Mouse (Mus musculus) CH12.LX (cell line): Measurements from ENCODE around the gene Bcar1.

Experiments used
- CTCF ChIP-seq, 2 experiments: IDR thresholded peaks in 1 of 2; conservative IDR thresholded peaks in 1 of 2; 2 replicates each; pipeline ENCODE4 v1.5.1; 2011 to 2012; ENCODE audit warnings: low read depth in 2 of 2, low read length in 2 of 2, improper control_type of control experiment in 1 of 2, inconsistent platforms in 1 of 2, mild to moderate bottlenecking in 1 of 2, moderate library complexity in 1 of 2
- EP300 ChIP-seq: IDR thresholded peaks from 2 replicates; pipeline ENCODE4 v1.6.1; 2011; ENCODE audit warnings: low read length, improper control_type of control experiment
- ETS1 ChIP-seq: conservative IDR thresholded peaks from 2 replicates; pipeline ENCODE4 v1.6.1; 2012; ENCODE audit warnings: low read depth, mild to moderate bottlenecking, inconsistent platforms, low read length, improper control_type of control experiment, moderate library complexity
- JUND ChIP-seq: conservative IDR thresholded peaks from 2 replicates; pipeline ENCODE4 v1.6.1; 2011; ENCODE audit warnings: low read depth, low read length, improper control_type of control experiment
- MXI1 ChIP-seq: IDR thresholded peaks from 2 replicates; pipeline ENCODE4 v1.6.1; 2011; ENCODE audit warnings: mild to moderate bottlenecking, low read depth, low read length, improper control_type of control experiment
- NELFE ChIP-seq: IDR thresholded peaks from 2 replicates; pipeline ENCODE4 v1.6.1; 2011; ENCODE audit warnings: low read depth, low read length, improper control_type of control experiment
- POLR2A ChIP-seq: IDR thresholded peaks from 2 replicates; pipeline ENCODE4 v1.6.1; 2011; ENCODE audit warnings: low read depth, mild to moderate bottlenecking, improper control_type of control experiment, low read length
- SIN3A ChIP-seq: IDR thresholded peaks from 2 replicates; pipeline ENCODE4 v1.6.1; 2012; ENCODE audit warnings: low read length, improper control_type of control experiment, inconsistent platforms
- ZC3H11A ChIP-seq: IDR thresholded peaks from 2 replicates; pipeline ENCODE4 v1.6.1; 2012; ENCODE audit warnings: low read depth, mild to moderate bottlenecking, inconsistent platforms, low read length, improper control_type of control experiment
- ZKSCAN1 ChIP-seq: IDR thresholded peaks from 2 replicates; pipeline ENCODE4 v1.6.1; 2012; ENCODE audit warnings: low read depth, inconsistent platforms, low read length, improper control_type of control experiment, borderline replicate concordance

DNA sequence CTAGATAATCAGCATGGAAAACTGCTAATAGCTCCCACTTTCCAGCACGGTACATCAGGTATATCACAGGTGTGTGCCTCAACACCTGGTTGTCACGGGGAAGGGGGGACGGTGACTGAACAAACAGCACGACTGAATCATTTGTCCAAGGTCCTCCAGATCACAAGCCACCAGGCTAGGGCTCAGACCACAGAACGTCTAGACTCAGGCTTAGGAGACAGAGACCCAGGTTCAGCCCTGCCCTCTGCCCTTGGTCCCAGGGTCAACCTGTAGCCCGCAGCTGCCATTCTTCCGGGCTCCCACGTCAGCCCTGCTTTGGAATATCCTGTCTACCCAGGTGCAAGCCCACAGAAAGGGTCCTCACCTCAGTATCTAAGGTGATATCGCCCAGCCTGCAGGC is 42.2 kb downstream of the Bcar1 start:
- TF ChIP-seq CTCF (conservative IDR thresholded peaks at IDR 0.05 in 1 of 2, IDR thresholded peaks at IDR 0.05 in 1 of 2; ENCODE audit: low read depth in 2 of 2, low read length in 2 of 2) (no peak), ZC3H11A (no peak), POLR2A (no peak), ZKSCAN1 (no peak), ETS1 (no peak), NELFE (no peak), MXI1 (no peak), EP300 (no peak), SIN3A (no peak), JUND (no peak)
